Mouse (Mus musculus) neutrophil, adult 5-6 weeks (primary cell): ENCODE data around the gene Gatc. TPM values are rescaled to one million over a fixed set of nuclear protein-coding genes. Genes with fewer than 3 reads are reported as not detected.
"Not testable (repeated sequence)": the region's sequence is repeated elsewhere in the genome, so short reads cannot be mapped to it uniquely, and the experiment has no call there.

Experiments
- ATAC-seq: fragments of 151-379, 151-347 bp; 2 replicates; pipeline ENCODE4 v1.8.0; 2017; ENCODE audit warnings: mild to moderate bottlenecking, moderate TSS enrichment; ENCODE audit not compliant: insufficient number of reproducible peaks, poor library complexity, low FRiP score, severe bottlenecking; ENCODE audit errors: extremely low read depth
- total RNA-seq: library from RNA; stranded (forward); fragments of 200-1000 nt; gene quantifications from 2 replicates; pipeline ENCODE4 v1.2.3, GENCODE M21; 2017

The Gatc gene
- 3.4 and 9.5 TPM in 2 replicates for total RNA-seq

DNA sequence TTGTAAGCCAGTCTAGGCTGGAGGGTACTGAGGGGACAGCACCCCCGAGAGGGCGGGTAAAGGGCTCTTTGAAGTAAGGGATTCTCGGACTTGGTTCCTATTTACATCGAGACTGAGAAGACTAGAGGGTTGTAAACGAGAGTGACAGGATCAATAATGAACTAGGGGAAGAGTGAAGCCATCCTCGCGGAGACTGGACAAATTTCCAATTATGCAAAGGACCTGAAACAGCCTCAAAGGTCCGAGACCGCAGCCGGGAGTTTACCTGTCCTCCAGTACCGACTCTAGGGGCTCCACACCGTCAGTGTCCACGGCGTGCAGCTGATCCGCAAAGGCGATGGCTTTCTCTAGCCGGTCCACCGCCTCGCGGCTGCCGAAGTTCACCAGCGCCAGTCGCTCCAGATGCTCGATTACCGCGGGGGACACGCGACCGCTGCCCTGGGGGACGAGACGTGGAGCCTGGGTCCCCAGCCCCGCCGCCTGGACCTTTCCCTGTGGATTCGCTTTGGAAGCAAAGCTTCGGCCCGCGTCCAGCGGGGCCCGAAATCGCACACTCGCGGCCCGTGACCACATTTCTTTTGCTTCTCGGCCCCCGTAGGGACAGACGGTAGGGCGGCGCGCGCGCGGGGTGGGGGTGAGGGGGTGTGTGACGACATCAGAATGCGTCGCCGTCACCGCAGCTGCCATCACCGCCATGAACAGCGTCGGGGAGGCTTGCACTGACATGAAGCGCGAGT lies at the start of gene Gatc, which contains the start of gene Triap1:
TSS of gene Gatc (minus strand) at position 602 of the 737 bp plus-strand sequence.
TSS of gene Triap1 (plus strand) at position 649 of the 737 bp plus-strand sequence.
- ATAC-seq: peak; percentile 91

DNA sequence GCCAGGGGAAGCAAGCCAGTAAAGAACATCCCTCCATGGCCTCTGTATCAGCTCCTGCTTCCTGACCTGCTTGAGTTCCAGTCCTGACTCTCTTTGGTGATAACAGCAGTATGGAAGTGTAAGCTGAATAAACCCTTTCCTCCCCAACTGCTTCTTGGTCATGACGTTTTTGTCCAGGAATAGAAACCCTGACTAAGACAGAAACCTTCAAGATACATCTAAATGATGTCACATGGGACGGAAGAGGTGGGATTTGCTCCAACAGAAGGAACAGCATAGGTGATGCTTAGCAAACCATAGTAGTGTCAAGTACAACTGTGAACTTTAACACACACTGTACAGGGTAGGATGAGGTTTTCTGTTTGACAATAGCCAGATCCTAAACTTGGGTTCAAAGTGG lies 37.9 kb upstream of the Gatc start:
- not testable (repeated sequence) for ATAC-seq

DNA sequence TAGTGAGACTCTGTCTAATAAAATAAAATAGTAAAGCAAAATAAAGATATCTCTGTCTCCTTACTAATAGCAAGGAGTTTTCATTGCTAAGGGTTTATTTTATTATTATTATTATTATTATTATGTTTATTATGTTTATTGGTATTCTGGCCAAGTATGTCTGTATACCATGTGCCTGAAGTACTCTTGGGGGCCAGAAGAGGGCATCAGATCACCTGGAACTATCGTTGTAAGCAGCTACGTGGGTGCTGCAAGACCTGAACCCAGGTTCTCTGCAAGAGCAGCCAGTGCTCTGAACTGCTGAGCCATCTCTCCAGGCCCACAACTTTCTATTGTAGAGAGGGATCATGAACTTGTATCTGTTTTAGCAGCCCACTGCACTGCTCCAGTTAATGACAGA lies 34.5 kb upstream of the Gatc start:
- ATAC-seq: no peak

DNA sequence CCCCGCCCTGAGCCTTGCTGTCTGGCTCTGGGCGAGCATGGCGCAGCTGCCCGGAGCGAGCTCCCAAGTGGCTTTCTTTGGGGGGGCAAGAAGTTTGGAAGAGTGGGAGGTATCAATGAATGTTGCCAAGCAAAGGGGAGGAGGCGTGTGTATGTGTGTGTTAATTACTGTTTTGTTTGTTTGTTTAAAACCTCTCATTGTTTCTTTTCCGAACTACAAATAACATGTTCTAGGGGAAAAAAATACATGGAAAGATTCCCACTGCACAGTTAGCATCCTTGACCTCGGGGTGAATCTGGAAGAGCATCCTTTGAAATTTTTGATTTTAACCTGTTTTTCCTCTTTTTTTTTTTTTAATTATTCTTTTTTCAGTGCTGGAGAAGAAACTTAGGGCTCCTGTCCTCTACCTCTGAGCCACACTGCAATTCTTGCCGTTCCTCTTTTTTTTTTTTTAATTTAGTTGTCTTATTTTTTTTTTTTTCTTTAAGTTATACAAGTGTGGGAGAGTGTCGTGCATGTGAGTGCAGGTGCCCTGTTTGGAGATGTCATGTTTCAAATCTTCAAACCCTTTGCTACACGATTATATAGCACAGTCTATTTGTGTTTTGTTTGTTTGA lies 33.3 kb upstream of the Gatc start:
- ATAC-seq: no peak

DNA sequence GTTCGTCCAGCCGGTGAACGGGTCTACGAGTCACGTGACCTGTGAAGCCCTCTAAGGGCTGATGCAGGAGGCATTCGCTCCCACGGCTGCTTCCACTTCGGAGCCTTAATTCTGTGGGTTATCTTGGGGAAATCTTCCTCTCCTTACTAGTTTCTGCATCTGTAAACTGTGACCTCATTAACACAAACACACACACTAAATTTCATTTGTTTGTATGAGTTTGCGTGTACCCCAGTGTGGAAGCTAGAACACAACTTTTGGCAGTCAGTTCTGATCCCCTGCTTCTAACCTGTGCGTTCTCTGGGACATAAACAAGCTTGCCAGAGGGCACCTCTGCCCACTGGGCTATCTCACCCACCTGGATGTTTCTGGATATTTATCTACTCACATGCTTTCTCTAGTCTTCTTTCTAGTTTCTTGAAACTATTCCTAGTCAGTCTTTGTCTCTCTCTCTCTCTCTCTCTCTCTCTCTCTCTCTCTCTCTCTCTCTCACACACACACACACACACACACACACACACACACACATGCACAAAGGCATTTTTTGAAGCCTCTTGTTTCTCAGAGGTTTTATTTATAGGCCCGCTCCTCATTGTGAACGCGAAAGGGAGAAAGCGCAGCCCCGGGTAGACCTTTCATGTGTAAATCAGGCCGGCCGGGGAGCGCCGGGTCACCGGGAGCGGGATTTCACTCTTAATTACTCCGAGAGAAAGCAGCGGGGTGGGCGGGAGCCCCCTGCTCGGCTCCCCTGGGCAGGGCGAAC lies 32.6 kb upstream of the Gatc start:
- ATAC-seq: no peak

DNA sequence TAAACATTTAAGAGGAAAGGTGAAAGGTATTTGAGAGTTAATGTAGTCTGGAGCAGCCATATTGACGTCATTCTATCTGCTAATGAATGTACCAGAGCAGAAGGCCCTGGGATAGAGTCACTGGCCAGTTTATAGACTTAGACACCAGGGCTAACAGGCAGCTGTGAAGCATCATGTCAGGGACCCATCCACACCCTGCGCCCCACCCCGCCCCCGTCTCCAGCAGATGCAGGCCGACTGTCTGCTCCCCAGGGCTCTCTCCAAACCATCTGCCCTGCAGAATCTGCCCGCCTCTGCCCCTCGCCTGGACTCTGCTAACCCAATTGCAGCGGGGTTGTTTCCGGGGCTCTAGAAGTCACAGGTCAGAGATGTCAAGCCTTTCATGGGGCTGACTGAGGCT lies 30.8 kb upstream of the Gatc start:
- no peak for ATAC-seq

DNA sequence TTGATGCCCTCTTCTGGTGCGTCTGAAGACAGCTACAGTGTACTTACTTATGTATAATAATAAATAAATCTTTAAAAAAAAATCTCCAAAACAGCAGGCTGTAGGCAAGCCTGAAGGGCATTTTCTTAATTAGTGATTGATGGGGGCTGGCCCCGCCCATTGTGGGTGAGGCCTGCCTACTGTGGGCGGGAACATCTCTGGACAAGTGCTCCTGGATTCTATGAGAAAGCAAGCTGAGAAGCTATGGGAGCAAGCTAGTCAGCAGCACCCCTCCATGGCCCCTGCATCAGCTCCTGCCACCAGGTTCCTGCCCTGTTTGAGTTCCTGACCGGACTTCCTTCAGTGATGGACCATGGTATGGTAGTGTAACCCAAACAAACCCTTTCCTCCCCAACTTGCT lies 23.8 kb upstream of the Gatc start:
- no peak for ATAC-seq

DNA sequence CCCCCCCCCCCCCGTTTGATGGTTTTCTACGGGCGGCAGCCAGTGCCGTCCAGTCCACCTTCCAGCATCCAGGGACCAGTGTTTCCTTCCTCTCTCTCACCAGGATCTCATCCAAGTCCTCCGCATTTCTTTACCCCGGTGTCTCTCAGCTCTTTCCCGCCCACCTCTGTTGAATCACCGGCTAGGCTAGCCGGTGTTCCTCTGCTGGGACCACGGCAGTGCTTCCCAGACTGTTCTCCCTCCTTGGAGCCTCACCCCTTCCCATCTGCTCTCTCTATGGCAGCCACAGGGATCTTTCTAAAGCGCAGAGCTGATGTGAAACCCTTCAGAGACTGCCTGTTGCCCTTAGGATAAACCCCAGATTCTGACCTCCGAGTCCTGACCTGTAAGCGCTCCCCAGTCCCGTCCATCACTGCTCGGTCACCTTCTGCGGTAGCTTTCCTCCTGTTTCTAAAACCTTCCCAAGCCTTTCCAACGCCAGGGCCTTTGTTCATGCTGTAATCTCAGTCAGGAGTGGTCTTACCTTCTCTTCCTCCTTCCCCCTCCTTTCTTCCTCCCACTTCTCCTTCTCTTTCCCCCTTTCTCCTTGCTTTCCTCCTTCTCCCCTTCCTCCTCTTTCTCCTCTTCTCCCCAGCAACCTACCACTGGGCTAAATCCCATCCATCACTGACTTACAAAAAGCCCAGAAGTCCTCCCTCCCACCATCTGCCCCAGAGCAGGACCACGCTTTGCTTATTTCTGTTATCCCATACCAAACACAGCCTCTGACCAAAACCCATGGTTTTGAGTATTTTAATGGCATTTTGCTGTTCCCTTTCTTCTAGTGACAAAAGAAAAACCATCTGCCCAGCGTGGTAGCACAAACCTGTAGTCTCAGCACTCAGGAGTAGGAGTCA lies 22.1 kb upstream of the Gatc start:
- ATAC-seq: no peak

DNA sequence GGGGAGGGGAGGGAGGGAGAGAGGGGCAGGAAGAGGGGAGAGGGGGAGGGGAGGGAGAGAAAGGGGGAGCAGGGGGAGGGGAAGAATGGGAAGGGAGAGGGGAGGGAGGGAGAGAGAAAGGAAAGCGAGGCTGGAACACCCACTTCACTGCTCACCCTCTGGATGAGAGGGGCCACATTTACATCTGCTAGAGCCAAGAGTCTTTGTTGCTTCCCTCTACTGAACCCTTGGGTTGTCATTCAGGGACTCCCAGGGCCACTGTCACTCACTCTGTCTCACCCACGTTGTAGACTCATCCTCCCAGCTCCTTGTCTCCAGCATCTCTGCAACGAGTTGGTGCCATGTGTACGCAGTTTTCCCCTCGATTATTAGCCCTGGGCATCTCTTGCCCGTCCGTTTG lies 21.2 kb upstream of the Gatc start:
- no peak for ATAC-seq

DNA sequence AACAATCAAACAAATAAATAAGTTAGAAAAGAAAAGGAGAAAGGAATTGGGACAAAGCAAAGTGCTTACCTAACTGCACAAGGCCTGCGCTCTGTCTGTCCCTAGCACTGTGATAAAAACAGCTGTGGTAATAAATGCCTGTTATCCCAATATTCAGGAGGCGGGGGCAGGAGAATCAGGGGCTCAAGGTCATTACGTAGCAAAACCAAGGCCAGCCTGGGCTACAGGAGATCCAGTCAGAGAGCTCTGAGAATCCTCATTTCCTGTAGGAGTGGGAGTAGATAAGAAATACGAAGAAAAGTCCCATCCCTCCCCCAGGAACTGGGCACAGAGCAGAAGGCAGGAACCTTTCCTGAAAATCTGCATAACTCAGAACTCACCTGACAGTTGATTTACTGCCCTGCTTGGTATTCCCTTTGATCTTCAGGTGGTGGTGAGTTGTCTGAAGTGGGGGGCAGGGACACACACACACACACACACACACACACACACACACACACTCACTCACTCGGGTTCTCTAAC lies 18.9 kb upstream of the Gatc start:
- no peak for ATAC-seq

DNA sequence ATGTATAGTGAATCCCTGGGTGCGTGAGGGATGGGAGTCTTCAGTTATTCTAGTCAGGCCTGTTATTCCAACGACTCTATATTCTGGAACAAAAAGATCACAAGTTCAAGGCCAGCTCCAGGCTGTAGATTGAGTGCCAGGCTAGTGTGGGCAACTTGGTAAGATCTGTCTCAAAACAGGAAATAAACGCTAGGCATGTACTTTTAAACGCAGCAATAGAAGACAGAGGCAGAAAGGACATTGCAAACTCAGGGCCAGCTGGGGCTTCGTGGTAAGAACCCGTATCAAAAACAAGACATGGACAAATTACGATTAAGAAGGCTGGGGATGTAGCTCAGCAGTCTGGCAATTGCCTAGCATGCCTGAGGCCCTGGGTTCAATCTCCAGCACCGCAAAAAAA lies 18.5 kb upstream of the Gatc start:
- ATAC-seq: no peak

DNA sequence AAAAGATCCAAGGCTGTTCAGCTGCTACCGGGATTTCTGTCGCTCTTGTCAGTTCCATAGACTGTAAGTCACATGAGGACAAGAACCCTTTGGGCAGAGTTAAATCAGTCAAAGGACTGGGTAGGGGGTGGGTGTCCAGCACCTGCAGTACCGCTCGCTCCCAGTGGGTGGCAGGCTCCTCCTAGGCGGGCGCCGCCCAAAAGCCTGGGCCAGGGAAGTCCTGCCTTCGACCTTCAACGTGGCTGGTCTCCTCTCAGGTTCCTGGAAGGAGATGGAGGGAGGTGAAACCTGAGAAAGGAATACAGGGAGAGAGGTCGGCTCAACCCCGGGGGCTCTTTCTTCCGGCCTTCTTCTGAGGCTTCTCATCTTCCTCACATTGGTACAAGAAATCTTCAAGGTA lies 17.9 kb upstream of the Gatc start:
- ATAC-seq: peak; percentile 85

DNA sequence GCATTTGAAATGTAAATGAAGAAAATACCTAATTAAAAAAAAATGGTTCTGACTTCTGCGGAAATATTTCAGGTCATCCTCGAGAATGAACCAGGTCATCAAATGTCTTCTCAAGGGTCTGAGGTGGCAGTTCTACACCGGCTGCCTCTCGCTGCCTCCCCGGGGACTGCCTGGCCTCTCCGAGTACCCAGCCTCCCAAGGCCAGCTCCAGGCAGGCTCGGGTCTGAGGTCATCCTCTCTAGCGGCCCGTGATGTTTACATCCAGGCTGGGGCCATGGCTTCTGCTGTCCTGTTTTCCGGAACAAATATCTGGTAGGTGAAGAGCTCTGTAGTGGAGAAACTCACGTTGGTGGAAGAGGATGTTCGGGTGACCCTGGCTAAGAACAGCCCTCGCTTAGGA lies 14.1 kb upstream of the Gatc start:
- no peak for ATAC-seq

DNA sequence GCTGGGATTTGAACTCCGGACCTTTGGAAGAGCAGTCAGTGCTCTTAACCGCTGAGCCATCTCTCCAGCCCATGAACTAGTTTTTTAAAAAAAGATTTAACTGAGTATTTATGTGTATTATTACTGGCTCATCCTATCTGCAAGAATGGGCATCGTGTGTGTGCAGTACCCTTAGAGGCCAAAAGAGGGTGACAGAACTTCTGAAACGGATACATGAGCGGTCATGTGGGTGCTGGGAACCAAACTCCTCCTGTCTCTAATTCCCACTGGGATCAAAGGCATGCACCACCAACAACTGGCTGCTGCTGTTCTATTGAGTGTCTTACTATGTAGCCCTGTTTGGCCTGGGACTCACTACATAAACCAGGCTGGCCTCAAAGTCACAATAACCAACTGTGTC lies 10.4 kb upstream of the Gatc start:
- no peak for ATAC-seq

DNA sequence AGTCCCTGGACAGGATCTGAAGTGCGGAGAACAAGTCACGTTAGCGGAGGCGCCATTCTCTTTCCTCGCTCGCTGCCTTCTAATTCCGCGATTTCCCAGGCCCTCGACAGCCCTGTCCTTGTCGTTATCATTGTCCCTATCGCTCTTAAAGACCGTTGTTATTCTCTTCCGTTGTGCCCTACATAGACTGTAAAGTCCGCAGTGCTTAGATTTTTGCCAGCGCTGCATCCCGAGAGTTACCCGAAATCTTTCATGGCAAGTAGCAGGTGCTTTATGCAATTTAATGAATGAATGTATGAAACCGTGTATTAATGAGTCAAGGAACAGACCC lies 8.2 kb upstream of the Gatc start:
- no peak for ATAC-seq

DNA sequence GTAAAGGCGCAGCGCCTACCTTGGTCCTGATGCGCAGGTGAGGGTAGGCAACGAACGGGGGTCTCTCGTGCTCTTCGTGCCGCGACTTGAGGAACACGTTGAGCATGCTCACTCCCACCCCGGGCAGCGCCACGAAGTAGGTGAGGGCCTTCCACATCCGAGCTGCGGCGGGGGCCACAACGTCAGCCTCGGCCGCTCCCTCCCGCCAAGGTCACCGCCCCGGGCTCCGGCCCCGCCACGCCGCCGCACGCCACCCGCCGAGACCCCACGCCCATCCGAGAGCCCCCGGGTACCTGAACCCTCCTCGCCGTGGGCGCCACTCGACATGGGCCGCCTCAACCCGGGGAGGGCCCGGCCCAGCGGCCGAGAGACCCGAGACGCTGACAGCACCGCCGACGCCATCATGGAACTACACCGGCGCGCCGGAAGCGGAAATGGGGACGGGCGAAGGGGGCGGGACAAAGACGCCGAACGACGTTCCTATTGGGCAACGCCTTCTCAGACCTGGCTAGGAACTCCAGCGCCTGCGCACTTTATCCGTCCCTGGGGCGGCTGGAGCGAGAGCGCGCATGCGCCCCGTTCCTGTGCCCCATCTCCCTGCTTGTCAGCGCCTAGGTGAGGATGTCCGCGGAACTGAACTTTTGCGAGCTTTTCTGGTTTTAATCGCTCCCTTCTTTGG lies 7.7 kb upstream of the Gatc start, which contains the start of gene Cox6a1:
TSS of gene Cox6a1 (minus strand) at position 436 of the 679 bp plus-strand sequence.
- ATAC-seq: peak; percentile 89

DNA sequence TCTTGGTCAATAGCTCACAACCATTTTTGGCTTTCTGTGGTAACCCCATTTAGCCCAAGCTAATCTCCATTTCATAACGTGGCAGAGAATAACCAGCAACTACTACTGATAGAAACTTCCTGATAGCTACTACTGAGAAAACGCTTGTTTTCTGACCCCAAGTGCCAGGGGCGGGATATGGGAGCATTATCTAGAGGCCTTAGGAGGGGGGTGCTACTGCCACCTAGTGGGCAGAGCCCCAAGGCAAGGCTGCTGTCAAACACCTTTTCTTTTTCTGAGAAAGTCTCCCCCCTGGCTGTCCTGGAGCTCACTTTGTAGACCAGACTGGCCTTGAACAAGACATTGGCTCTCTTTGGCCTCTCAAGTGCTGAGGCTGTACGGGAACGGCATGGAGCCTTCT lies 6.6 kb upstream of the Gatc start:
- peak; percentile 79 for ATAC-seq
